Comparison of ENCODE assay signal across 15 mouse cellular contexts in genomic region chr7:36247356-36247755, GRCm38 (mm10).
DNase-seq lines count a peak whose midpoint lies in the region; ATAC-seq and TF ChIP-seq lines count a peak whose summit lies in the region.
"Had no signal": no experiment of that assay in that cellular context is flagged by ENCODE, and none has a peak within 500 bp of the region (broad histone marks: within the 10 kb centered on the region; RNA-seq: fewer than 3 reads in every experiment).

No protein-coding gene starts in this region.

- H3K9me3 ChIP-seq in heart, embryonic 11.5 days (replicated peaks; ENCODE audit: control insufficient read depth, low read length), result no peaks in the 10 kb centered on the region
- H3K9me3 ChIP-seq in forebrain, postnatal 0 days (ENCODE audit: low read length), result peaks cover 5% of the 10 kb centered on the region; the same call in 1 of the 2 replicates
- H3K9me3 ChIP-seq: hindbrain, embryonic 15.5 days; neural tube, embryonic 15.5 days had no signal

- no peaks in the 10 kb centered on the region for H3K36me3 ChIP-seq in heart, embryonic 11.5 days (ENCODE audit: control insufficient read depth, insufficient read depth, low read length)
- no peaks in the 10 kb centered on the region for H3K36me3 ChIP-seq in forebrain, postnatal 0 days (ENCODE audit: insufficient read depth)
- H3K36me3 ChIP-seq: hindbrain, embryonic 15.5 days; neural tube, embryonic 15.5 days had no signal

- DNase-seq in heart, adult 18-20 months, result peak; percentile 21 to 68
- peak; percentile 54 for DNase-seq in urinary bladder, postnatal 14 days (ENCODE audit: low spot score)
- DNase-seq in urinary bladder, adult 2 months (ENCODE audit: low spot score), result no peak
- DNase-seq in lung, postnatal 25 days (ENCODE audit: low spot score), result peak; percentile 30
- DNase-seq in embryo, embryonic 10.5 days (ENCODE audit: low spot score), result no peak
- DNase-seq in forebrain, postnatal 0 days, result no peak
- no peak for DNase-seq in right cerebral cortex, postnatal 14 days
- DNase-seq: adrenal gland, adult 2 months; B cell, adult 2 months; cerebellum, adult 8-10 months; kidney, adult 18-20 months had no signal

- no peak overlapping the region for H3K4me3 ChIP-seq in heart, embryonic 11.5 days (ENCODE audit: low read depth, low read length)
- H3K4me3 ChIP-seq in forebrain, postnatal 0 days (ENCODE audit: low read depth, low read length), result no peak overlapping the region
- H3K4me3 ChIP-seq: hindbrain, embryonic 15.5 days; neural tube, embryonic 15.5 days had no signal

- H3K4me1 ChIP-seq in heart, embryonic 11.5 days (ENCODE audit: control insufficient read depth, insufficient read depth, low read length), result no peaks in the 10 kb centered on the region
- no peaks in the 10 kb centered on the region for H3K4me1 ChIP-seq in forebrain, postnatal 0 days (ENCODE audit: insufficient read depth)

- no peak for TF ChIP-seq CTCF in forebrain, postnatal 0 days (IDR thresholded peaks at IDR 0.05; ENCODE audit: low read depth)

- no peak for ATAC-seq in heart, embryonic 11.5 days (replicated peaks; ENCODE audit: insufficient number of reproducible peaks, low FRiP score, low TSS enrichment)
- no peak for ATAC-seq in forebrain, postnatal 0 days

- H3K9ac ChIP-seq in heart, embryonic 11.5 days (ENCODE audit: low read depth, low read length), result no peak overlapping the region
- no peak overlapping the region for H3K9ac ChIP-seq in forebrain, postnatal 0 days
- H3K9ac ChIP-seq: hindbrain, embryonic 15.5 days; liver, embryonic 14.5 days; neural tube, embryonic 15.5 days had no signal

- no peak overlapping the region for H3K27ac ChIP-seq in heart, embryonic 11.5 days (ENCODE audit: low read depth, low read length)
- no peak overlapping the region for H3K27ac ChIP-seq in forebrain, postnatal 0 days (ENCODE audit: low read depth, low read length)
- H3K27ac ChIP-seq: hindbrain, embryonic 15.5 days; liver, embryonic 14.5 days; neural tube, embryonic 15.5 days had no signal

- H3K4me2 ChIP-seq in heart, embryonic 11.5 days, result no peak overlapping the region
- H3K4me2 ChIP-seq in forebrain, postnatal 0 days (ENCODE audit: low read depth), result no peak overlapping the region
- H3K4me2 ChIP-seq: hindbrain, embryonic 15.5 days; neural tube, embryonic 15.5 days had no signal

- no peaks in the 10 kb centered on the region for H3K27me3 ChIP-seq in heart, embryonic 11.5 days (ENCODE audit: control insufficient read depth, insufficient read depth, low read length)
- H3K27me3 ChIP-seq in forebrain, postnatal 0 days (ENCODE audit: insufficient read depth, low read length), result no peaks in the 10 kb centered on the region
- H3K27me3 ChIP-seq: hindbrain, embryonic 15.5 days; neural tube, embryonic 15.5 days had no signal

Comparison
In these comparisons a context has a peak if more than half of its experiments do, and no peak if none do; other contexts are left out.
1. DNase-seq: peak in heart, adult 18-20 months (2 of 2), urinary bladder, postnatal 14 days (single experiment) and lung, postnatal 25 days (single experiment); none in urinary bladder, adult 2 months (single experiment), embryo, embryonic 10.5 days (single experiment), forebrain, postnatal 0 days (single experiment) and right cerebral cortex, postnatal 14 days (single experiment).